ENCODE assay signal across 21 mouse cellular contexts in the genomic region with DNA sequence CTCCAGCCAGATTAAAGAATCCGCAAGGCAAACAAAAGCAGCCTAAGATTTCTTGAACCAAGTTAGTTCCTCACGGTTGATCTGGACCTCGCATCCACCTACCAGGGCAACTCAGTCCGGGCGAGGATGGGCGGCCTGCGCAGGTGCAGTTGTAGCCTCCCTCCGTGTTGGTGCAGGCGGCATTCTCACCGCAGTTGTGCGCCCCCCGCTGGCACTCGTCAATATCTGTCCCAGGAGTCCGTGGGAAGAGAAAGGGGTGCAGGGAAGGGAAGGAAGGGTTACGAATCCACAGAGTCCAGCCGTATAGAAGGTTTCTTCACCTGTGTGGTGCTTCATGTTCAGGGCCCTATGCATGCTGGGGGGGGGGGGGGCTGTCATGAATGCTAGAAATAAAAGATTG.
DNase-seq lines count a peak whose midpoint lies in the region; ATAC-seq and TF ChIP-seq lines count a peak whose summit lies in the region.
"Had no signal": no experiment of that assay in that cellular context is flagged by ENCODE, and none has a peak within 500 bp of the region (broad histone marks: within the 10 kb centered on the region; RNA-seq: fewer than 3 reads in every experiment).

No protein-coding gene starts in this region.

- 62% methylated on average over 16 of the region's 16 CpGs for WGBS in intestine, postnatal 0 days
- WGBS in intestine, embryonic 15.5 days: 62% methylated on average over 16 of the region's 16 CpGs
- WGBS in midbrain, embryonic 13.5 days: 67% methylated on average over 16 of the region's 16 CpGs
- 53% methylated on average over 16 of the region's 16 CpGs for WGBS in midbrain, postnatal 0 days

- H3K36me3 ChIP-seq in intestine, postnatal 0 days (ENCODE audit: control insufficient read depth, insufficient read depth): no peaks in the 10 kb centered on the region
- H3K36me3 ChIP-seq in intestine, embryonic 15.5 days: no peaks in the 10 kb centered on the region
- H3K36me3 ChIP-seq in midbrain, embryonic 13.5 days: no peaks in the 10 kb centered on the region
- no peaks in the 10 kb centered on the region for H3K36me3 ChIP-seq in midbrain, postnatal 0 days (ENCODE audit: insufficient read depth, low read length)
- H3K36me3 ChIP-seq in ES-E14 (ENCODE audit: control insufficient read depth, insufficient read depth, low read length, poor library complexity, severe bottlenecking): no peaks in the 10 kb centered on the region
- H3K36me3 ChIP-seq: embryonic facial prominence, embryonic 12.5 days; forebrain, embryonic 15.5 days; liver, embryonic 13.5 days; midbrain, embryonic 15.5 days; neural tube, embryonic 15.5 days had no signal

- ATAC-seq in intestine, postnatal 0 days: no peak
- no peak for ATAC-seq in intestine, embryonic 15.5 days
- 0 out of 2 replicates have a peak, but pooled peaks have one; percentile 37 for ATAC-seq in midbrain, embryonic 13.5 days
- ATAC-seq in midbrain, postnatal 0 days (ENCODE audit: low FRiP score): no peak
- ATAC-seq: forebrain, embryonic 15.5 days; midbrain, embryonic 15.5 days had no signal

- no peak overlapping the region for H3K9ac ChIP-seq in intestine, postnatal 0 days (ENCODE audit: low read depth, low read length)
- no peak overlapping the region for H3K9ac ChIP-seq in intestine, embryonic 15.5 days
- H3K9ac ChIP-seq in midbrain, embryonic 13.5 days (replicated peaks): no peak overlapping the region
- H3K9ac ChIP-seq in midbrain, postnatal 0 days (replicated peaks; ENCODE audit: low read length, poor library complexity, severe bottlenecking): no peak overlapping the region
- no peak overlapping the region for H3K9ac ChIP-seq in ES-E14 (ENCODE audit: insufficient read depth, low read depth, low read length, poor library complexity, severe bottlenecking)
- H3K9ac ChIP-seq: embryonic facial prominence, embryonic 12.5 days; forebrain, embryonic 15.5 days; liver, embryonic 13.5 days; midbrain, embryonic 15.5 days; neural tube, embryonic 15.5 days had no signal

- in situ Hi-C loops in ES-E14 (cut with MboI; ENCODE audit: low sequenced_read_pairs in 2 of 2, unreplicated experiment in 2 of 2): no loop called here

- peak; percentile 34 for TF ChIP-seq CTCF in intestine, postnatal 0 days (IDR thresholded peaks at IDR 0.05; ENCODE audit: low read depth)
- no peak; the same call in 1 of the 2 replicates for TF ChIP-seq CTCF in midbrain, postnatal 0 days (IDR thresholded peaks at IDR 0.05)

- no peak for DNase-seq in midbrain, postnatal 0 days (ENCODE audit: low spot score)
- DNase-seq in ES-E14 (ENCODE audit: low read depth, low spot score): peak; percentile 34
- peak; percentile 69 for DNase-seq in ZHBTc4 (ENCODE audit: low read depth, low spot score)
- DNase-seq in ovary, postnatal 10 days (ENCODE audit: low spot score): no peak
- DNase-seq: adrenal gland, postnatal 36 days; cerebellum, adult 2 months; cerebellum, postnatal 36 days; gastrocnemius, postnatal 36 days; kidney, adult 9 months; kidney, postnatal 4 days; liver, embryonic 13.5 days; lung, postnatal 10 days; right cerebral cortex, postnatal 4 days had no signal

- H3K4me3 ChIP-seq in intestine, postnatal 0 days (ENCODE audit: low read depth, low read length): no peak overlapping the region
- no peak overlapping the region for H3K4me3 ChIP-seq in intestine, embryonic 15.5 days (replicated peaks)
- no peak overlapping the region for H3K4me3 ChIP-seq in midbrain, embryonic 13.5 days (replicated peaks)
- H3K4me3 ChIP-seq in midbrain, postnatal 0 days (ENCODE audit: low read depth, low read length): no peak overlapping the region
- no peak overlapping the region for H3K4me3 ChIP-seq in ES-E14 (ENCODE audit: insufficient read depth in 1 of 2, low read depth in 1 of 2, low read length in 2 of 2, poor library complexity in 1 of 2, severe bottlenecking in 1 of 2)
- H3K4me3 ChIP-seq: embryonic facial prominence, embryonic 12.5 days; erythroblast, embryonic 14.5 days; forebrain, embryonic 15.5 days; liver, embryonic 13.5 days; midbrain, embryonic 15.5 days; neural tube, embryonic 15.5 days had no signal

- no peak overlapping the region for H3K4me2 ChIP-seq in intestine, postnatal 0 days (replicated peaks; ENCODE audit: low read depth)
- no peak overlapping the region for H3K4me2 ChIP-seq in intestine, embryonic 15.5 days (replicated peaks)
- no peak overlapping the region for H3K4me2 ChIP-seq in midbrain, embryonic 13.5 days (replicated peaks)
- H3K4me2 ChIP-seq in midbrain, postnatal 0 days (ENCODE audit: low read depth, low read length, poor library complexity, severe bottlenecking): no peak overlapping the region
- H3K4me2 ChIP-seq: embryonic facial prominence, embryonic 12.5 days; forebrain, embryonic 15.5 days; liver, embryonic 13.5 days; midbrain, embryonic 15.5 days; neural tube, embryonic 15.5 days had no signal

- H3K27me3 ChIP-seq in intestine, postnatal 0 days (replicated peaks; ENCODE audit: control insufficient read depth, insufficient read depth, low read length): no peaks in the 10 kb centered on the region
- no peaks in the 10 kb centered on the region for H3K27me3 ChIP-seq in intestine, embryonic 15.5 days (replicated peaks)
- no peaks in the 10 kb centered on the region for H3K27me3 ChIP-seq in midbrain, embryonic 13.5 days
- no peaks in the 10 kb centered on the region for H3K27me3 ChIP-seq in midbrain, postnatal 0 days (ENCODE audit: insufficient read depth, low read length)
- H3K27me3 ChIP-seq: embryonic facial prominence, embryonic 12.5 days; forebrain, embryonic 15.5 days; liver, embryonic 13.5 days; midbrain, embryonic 15.5 days; neural tube, embryonic 15.5 days had no signal

- no peak overlapping the region for H3K27ac ChIP-seq in intestine, postnatal 0 days (ENCODE audit: low read depth, low read length)
- no peak overlapping the region for H3K27ac ChIP-seq in intestine, embryonic 15.5 days
- no peak overlapping the region for H3K27ac ChIP-seq in midbrain, embryonic 13.5 days
- no peak overlapping the region for H3K27ac ChIP-seq in midbrain, postnatal 0 days (ENCODE audit: low read depth, low read length)
- H3K27ac ChIP-seq in ES-E14 (ENCODE audit: insufficient read depth, low read depth, low read length, poor library complexity, severe bottlenecking): no peak overlapping the region
- H3K27ac ChIP-seq: embryonic facial prominence, embryonic 12.5 days; forebrain, embryonic 15.5 days; liver, embryonic 13.5 days; midbrain, embryonic 15.5 days; neural tube, embryonic 15.5 days had no signal

- H3K4me1 ChIP-seq in intestine, postnatal 0 days (replicated peaks; ENCODE audit: control insufficient read depth, insufficient read depth, low read length): no peaks in the 10 kb centered on the region
- no peaks in the 10 kb centered on the region for H3K4me1 ChIP-seq in intestine, embryonic 15.5 days (replicated peaks)
- H3K4me1 ChIP-seq in midbrain, embryonic 13.5 days (replicated peaks): no peaks in the 10 kb centered on the region
- H3K4me1 ChIP-seq in midbrain, postnatal 0 days (ENCODE audit: insufficient read depth, low read length): no peaks in the 10 kb centered on the region
- no peaks in the 10 kb centered on the region; a peak in 1 of 4 replicates for H3K4me1 ChIP-seq in ES-E14 (ENCODE audit: control insufficient read depth in 2 of 2, insufficient read depth in 2 of 2, low read length in 2 of 2, poor library complexity in 1 of 2)
- H3K4me1 ChIP-seq: embryonic facial prominence, embryonic 12.5 days; forebrain, embryonic 15.5 days; liver, embryonic 13.5 days; midbrain, embryonic 15.5 days; neural tube, embryonic 15.5 days had no signal

- H3K9me3 ChIP-seq in intestine, postnatal 0 days (ENCODE audit: control insufficient read depth): no peaks in the 10 kb centered on the region
- H3K9me3 ChIP-seq in intestine, embryonic 15.5 days: no peaks in the 10 kb centered on the region
- H3K9me3 ChIP-seq in midbrain, embryonic 13.5 days: no peaks in the 10 kb centered on the region
- H3K9me3 ChIP-seq in midbrain, postnatal 0 days (ENCODE audit: low read length): no peaks in the 10 kb centered on the region
- H3K9me3 ChIP-seq in ES-E14 (ENCODE audit: control insufficient read depth, insufficient read depth, low read depth, low read length): no peaks in the 10 kb centered on the region
- H3K9me3 ChIP-seq: embryonic facial prominence, embryonic 12.5 days; forebrain, embryonic 15.5 days; liver, embryonic 13.5 days; midbrain, embryonic 15.5 days; neural tube, embryonic 15.5 days had no signal

TF ChIP-seq in ES-E14, 5 proteins besides CTCF, POLR2A, EP300 and RAD21:
- TF ChIP-seq CHD2 (IDR thresholded peaks at IDR 0.05; ENCODE audit: low read depth, low read length) (no peak), ZC3H11A (IDR thresholded peaks at IDR 0.05; ENCODE audit: borderline replicate concordance, low read depth, low read length) (no peak), MAFK (IDR thresholded peaks at IDR 0.05; ENCODE audit: insufficient read depth, low read depth, low read length) (no peak), HCFC1 (IDR thresholded peaks at IDR 0.05; ENCODE audit: borderline replicate concordance, insufficient read depth, low read length) (no peak), ZNF384 (IDR thresholded peaks at IDR 0.05; ENCODE audit: low read depth, low read length) (no peak)

Comparison
In these comparisons a context has a peak if more than half of its experiments do, and no peak if none do; other contexts are left out.
1. DNase-seq: peak in ES-E14 (single experiment) and ZHBTc4 (single experiment); none in midbrain, postnatal 0 days (single experiment) and ovary, postnatal 10 days (single experiment).